Mouse (Mus musculus) urinary bladder, adult 18-20 months (tissue): ENCODE results near the gene Mmp15.
"Not testable (repeated sequence)": the region's sequence is repeated elsewhere in the genome, so short reads cannot be mapped to it uniquely, and the experiment has no call there.

Source experiments
- DNase-seq, 2 experiments: peaks; one replicate each; pipeline ENCODE4 v3.0.0; 2022; ENCODE audit warnings: low spot score in 2 of 2, mixed read lengths in 2 of 2

The Mmp15 gene

DNA sequence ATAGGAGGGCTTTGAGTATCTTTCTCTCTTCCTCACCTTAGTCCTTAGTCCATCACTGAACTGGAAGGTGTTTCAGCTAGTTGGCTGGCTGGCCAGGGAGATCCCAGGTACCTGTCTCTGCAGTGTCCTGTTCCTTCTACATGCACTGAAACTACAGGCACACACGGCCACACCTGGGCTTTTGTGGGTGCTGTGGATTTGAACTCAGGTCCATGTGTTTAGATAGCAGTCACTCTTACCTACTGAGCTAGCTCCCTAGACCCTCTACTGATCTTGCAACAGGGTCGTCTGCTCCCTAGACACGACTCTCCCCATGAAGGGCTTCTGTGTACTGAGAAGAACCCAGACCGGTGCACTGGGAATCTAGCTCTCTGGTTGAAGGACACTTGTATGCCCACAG, 25.0 kb downstream of the Mmp15 start:
- DNase-seq = no peak

DNA sequence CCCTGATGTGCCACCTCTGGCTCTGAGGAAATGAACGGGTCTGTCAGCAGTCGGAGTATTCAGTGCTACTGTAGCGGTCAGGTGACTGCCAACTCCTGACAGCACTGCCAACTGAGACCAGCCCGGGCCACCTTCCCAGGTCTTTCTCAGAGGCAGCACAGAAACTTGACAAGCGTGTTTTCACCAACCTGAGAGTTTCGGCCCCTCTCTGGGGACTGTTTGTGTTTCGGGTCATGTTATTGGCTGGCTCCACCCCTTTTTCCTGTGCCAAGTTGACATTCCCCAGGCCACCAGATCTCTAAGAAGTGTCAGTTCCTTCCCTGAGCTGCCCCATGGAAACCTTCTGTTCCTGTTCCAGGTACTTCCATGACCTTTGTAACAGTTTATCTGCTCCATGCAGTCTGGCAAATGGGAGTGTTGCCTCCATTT, 25.8 kb downstream of the Mmp15 start:
- DNase-seq = peak in 1 of 2 experiments; percentile 74

- DNase-seq = not testable (repeated sequence)
Measured at GRCm38 (mm10) chr8:95378928-95379327, 26.9 kb downstream of the Mmp15 start.

DNA sequence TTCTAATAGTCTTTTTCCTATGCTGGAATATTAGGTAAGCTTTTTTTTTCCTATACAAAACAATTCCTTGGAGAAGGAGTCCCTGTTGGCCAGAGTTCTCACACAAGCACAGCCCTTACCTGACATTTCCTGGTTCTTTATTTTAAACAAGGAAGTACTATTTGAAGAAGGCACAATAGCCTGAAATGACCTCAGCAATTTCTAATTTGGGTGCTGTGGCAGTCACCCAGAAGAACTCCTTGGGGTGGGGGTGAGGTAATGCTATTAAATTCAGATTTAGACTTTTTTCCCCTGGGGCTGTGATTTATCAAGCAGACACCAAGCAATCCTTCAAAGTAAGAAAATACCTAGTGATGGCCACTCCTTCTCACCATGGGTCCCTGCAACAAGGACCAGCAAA, 28.9 kb downstream of the Mmp15 start:
- DNase-seq = no peak

DNA sequence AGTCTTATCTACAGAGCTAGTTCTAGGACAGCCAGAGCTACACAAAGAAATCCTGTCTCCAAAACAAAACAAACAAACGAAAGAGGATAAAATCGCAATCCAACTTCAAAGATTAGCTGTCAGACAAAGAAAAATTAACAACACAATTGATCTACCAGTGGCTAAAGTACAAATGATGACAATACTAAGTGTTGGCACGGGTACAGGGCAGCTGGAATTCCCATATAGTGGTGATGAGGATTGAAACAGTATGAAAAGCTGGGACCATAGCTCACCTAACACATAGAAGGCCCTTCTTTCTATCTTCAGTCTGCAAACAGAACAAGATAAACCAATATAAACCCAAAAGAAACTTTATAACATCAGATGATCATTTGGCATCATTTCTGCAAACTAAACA, 29.5 kb downstream of the Mmp15 start:
- DNase-seq = no peak

GRCm38 (mm10) chr8:95384501-95384900, 32.4 kb downstream of the Mmp15 start:
- no peak for DNase-seq

- no peak for DNase-seq
Measured at GRCm38 (mm10) chr8:95386037-95386436, 34.0 kb downstream of the Mmp15 start.

GRCm38 (mm10) chr8:95387221-95387620, 35.2 kb downstream of the Mmp15 start:
- no peak for DNase-seq

GRCm38 (mm10) chr8:95387936-95388335, 35.9 kb downstream of the Mmp15 start:
- no peak for DNase-seq

DNA sequence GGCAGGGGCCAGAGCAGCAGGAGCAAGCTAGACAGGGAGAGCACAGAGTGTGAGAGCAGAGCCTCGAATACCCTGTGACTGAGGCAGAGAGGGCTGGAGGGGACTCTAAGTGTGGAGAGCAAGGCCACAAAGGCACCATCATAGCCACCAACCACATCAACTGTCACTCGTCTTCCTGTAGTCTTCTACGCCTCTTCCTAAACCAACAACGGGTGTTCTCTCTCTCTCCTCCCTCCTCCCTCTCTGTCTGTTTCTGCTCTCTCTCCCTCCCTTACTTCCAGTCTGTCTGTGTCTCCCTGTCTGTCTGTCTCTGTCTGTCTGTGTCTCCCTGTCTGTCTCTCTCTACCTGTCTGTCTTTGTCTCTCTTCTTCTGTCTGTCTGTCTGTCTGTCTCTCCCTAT, 38.2 kb downstream of the Mmp15 start:
- DNase-seq = no peak

DNA sequence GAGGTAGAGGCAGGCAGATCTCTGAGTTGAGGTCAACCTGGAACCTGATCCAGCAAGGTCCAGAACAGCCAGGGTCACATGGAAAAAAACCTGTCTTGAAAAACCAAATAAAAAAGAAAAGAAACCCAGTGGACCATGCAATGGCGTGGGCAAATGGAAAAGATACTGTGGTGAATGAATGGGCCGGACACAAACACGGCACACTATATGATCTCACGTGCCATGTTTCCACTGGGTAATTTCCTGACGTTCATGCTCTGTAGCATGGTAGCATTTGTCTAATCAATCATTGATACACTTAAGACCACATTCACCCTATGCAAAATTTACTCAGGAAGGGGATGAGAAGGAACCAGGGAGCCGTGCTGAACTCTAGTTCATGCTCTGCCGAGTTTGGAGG, 39.0 kb downstream of the Mmp15 start:
- DNase-seq = no peak

DNA sequence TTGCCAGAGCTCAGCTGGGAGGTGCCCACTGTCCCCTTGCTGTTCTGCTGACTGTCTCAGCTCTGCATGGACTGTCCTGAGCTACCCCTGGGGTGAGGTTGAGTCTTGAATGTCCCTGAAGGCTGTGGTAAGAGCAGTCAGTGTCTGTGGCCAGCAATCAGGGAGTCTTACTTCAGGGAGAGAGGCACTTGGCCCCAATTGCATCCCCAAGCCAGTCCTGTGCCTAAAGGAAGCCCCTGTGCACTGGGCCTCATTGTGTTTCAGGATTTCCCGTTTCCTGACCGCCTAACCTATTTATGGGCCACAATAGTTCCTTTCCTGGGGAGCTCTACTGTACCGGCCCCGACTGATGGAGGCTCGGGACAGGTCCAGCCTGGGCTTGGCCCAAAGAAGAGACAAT, 40.5 kb downstream of the Mmp15 start:
- no peak for DNase-seq

DNA sequence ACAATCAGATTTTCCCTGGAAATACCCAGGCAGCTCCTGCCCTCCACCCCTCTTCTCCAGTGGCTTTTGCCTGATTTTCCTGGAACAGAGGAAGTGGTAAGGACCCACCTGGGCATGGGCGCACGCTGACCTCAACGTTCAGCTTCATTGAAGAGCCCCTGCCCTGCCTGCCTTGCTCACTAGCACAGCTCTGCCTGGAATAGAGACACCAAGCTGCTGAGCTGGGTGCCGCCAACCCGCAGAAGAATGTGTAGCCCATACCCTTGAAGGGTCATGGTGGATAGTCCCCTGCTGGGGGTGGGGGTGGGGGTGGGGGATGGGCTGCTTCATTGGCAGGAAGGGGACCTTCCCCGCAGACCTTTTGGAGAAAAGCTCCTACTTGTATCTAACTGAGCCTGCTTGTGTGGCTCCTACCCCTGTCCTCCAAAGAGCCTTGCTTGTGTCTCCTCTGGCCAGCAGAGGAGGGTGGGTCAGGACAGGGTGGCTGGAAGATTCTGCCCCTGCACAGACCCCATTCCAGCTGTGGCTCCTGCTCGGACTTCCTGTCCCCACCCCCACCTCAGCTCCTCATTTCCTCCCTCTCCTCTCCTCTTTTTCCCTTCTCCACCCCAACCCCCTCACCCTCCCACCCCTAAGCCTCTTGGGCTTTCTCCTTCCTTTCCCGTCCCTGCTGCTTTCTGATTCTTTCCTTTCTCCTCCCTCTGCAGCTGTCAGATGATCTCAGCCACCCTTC, 43.3 kb downstream of the Mmp15 start:
- DNase-seq = no peak

DNA sequence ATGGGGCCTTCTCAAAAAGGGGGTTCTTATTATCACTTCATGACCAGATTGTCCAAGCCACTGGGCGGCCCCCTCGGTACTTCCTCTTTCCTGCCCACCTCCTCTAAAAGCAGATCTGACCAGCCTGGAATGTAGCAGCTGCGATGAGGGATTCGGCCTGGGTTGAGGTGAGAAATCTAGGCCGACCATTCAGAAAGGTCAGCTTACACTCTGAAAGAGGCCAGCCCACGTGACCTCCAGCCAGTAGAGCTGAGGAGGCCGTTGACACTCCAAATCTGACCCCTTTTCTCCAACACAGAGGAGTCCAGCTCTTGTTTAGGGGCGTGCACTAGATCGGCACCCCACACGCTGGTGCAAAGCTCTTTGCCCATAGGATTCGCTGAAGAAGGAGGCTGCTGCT, 44.7 kb downstream of the Mmp15 start:
- DNase-seq = no peak

DNA sequence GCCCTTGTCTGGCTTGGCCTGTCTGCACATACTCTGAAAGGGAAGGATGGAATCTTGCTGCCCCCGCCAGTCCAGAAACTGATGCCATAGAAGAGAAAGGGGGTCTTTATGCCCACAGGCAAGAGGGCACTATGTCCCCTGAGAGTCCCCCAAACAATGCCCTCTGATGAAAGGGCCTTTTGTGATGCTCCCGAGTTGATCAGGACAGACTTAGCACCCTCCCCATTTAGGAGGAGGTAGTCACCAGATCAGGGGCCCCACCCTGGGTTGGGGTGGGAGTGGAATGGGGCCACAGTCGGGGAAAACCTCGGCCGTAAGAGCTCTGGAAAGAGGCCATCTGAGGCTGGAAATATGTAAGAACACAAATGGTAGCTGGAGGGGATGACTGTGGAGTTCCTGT, 45.1 kb downstream of the Mmp15 start:
- DNase-seq = no peak

DNA sequence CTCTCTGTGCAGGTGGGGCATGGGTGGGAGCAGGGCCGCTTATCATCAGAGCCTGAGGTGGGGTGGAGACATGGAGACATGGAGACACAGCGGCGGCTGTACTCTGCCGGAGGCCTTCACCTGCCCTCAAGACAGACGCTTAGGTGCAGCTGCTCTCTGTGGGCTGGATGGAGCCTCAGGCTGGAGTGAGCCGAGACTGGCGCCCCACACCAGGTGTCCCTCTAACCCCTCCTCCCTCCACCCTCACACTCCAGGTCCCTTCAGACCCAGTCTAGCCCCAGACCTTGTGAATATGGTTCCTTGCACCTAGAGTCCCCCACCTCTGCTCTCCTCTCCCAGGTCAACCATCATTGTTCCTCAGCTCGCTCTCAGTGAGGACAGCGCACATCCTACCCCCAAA, 47.1 kb downstream of the Mmp15 start:
- no peak for DNase-seq

GRCm38 (mm10) chr8:95401091-95401490, 49.0 kb downstream of the Mmp15 start:
- no peak for DNase-seq

DNA sequence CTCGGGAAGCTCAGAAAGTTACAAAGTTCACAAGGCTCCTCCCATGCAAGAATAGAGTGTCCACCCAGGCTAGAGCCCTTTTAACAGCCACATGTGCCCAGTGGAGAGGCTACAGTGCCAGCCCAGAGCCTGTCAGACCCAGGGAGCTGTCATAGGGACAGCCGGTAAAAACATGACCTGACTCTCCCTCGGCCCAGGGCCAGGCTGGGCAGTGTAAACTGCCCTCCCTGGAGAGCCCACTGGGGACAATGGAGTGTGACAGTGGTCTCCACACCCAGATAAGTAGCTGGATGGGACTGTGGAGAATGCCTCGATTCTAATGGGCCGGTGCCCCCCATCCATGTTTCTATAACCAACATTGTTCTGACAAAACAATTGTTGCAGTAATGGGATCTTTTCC, 57.5 kb downstream of the Mmp15 start:
- DNase-seq = no peak

DNA sequence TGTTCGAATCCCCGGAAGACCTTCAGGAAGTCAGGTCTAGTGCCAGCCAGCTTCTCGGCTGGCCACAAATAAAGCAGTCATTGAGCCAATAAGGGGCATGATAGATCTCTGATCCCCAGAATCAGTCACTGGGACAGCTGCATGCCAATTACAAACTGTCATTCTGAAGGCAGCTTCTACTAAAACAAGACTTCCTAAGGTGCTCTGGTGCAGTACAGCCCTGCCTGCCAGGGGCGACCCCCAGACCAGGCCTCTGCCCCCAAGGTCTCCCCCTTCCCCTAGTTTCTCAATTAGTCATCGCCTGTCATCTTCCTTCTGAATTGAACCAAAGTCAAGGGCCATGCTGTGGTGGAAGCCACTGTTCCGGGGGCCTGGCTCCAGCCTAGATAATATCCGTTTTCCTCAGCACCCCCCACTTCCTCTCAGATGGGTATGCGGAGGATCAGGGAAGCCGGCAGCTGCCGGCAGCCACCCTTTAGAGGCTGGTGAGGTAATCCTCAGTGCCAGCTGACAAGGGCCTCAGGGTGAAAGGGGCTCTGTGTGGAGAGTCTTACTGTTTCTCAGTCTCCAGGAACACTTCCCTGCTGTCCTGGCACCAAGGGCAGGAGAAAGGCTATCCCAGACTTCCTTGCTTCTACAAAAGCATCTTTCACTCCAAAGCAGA, 59.4 kb downstream of the Mmp15 start:
- DNase-seq = no peak

DNA sequence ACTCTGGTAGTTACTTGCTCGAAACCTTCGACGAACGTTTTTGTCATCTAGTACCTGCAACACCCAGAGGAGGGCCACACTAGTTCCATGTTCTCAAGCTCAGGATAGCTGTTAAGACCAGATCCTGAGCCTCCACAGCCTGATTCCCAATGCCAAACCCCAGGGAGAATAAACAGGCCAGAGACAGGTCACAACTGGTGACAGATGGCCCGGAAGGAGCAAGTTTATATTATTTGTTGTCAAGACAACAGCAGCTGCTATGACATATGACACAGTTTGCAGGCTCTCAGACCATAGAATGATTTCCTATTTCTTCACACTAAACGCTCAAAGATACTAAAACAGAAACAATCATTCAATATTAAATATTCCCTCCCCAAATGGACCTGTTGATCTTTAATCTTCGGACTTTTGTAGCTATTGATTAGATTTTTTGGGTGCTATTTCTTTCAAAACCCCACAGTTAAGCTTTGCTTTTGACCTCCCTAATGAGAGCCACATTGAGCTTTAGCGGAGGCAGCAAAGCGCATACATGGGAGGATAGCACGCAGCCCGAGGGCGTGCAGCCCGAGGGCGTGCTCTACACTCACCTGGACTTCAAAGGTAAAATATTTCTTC, 70.2 kb downstream of the Mmp15 start:
- DNase-seq = no peak
